Comparison of ENCODE assay signal across 9 mouse cellular contexts in genomic region chr17:31060588-31061345, GRCm38 (mm10). TPM values are rescaled to one million over a fixed set of nuclear protein-coding genes. Genes with fewer than 3 reads are reported as not detected.
DNase-seq lines count a peak whose midpoint lies in the region; ATAC-seq and TF ChIP-seq lines count a peak whose summit lies in the region.
"Had no signal": no experiment of that assay in that cellular context is flagged by ENCODE, and none has a peak within 500 bp of the region (broad histone marks: within the 10 kb centered on the region; RNA-seq: fewer than 3 reads in every experiment).

No protein-coding gene starts in this region.

- no peaks in the 10 kb centered on the region for H3K9me3 ChIP-seq in forebrain, postnatal 0 days (ENCODE audit: low read length)
- H3K9me3 ChIP-seq in forebrain, embryonic 12.5 days, result no peaks in the 10 kb centered on the region
- no peaks in the 10 kb centered on the region for H3K9me3 ChIP-seq in hindbrain, embryonic 14.5 days (ENCODE audit: control insufficient read depth, low read length)
- H3K9me3 ChIP-seq in liver, embryonic 16.5 days (replicated peaks; ENCODE audit: control insufficient read depth, low read length), result no peaks in the 10 kb centered on the region

- H3K27me3 ChIP-seq in forebrain, postnatal 0 days (ENCODE audit: insufficient read depth, low read length), result no peaks in the 10 kb centered on the region
- peaks cover 38% of the 10 kb centered on the region for H3K27me3 ChIP-seq in forebrain, embryonic 12.5 days
- no peaks in the 10 kb centered on the region for H3K27me3 ChIP-seq in hindbrain, embryonic 14.5 days (ENCODE audit: control insufficient read depth, insufficient read depth, low read length)
- H3K27me3 ChIP-seq in liver, embryonic 16.5 days (ENCODE audit: control insufficient read depth, insufficient read depth, low read depth, low read length), result peaks cover 34% of the 10 kb centered on the region

- ATAC-seq in forebrain, postnatal 0 days, result no peak
- ATAC-seq in forebrain, embryonic 12.5 days (ENCODE audit: low FRiP score), result no peak
- no peak for ATAC-seq in hindbrain, embryonic 14.5 days (ENCODE audit: low FRiP score)
- peak; percentile 39 for ATAC-seq in liver, embryonic 16.5 days (ENCODE audit: low read depth)

- H3K4me2 ChIP-seq in forebrain, postnatal 0 days (ENCODE audit: low read depth), result 0 out of 2 replicates have a peak overlapping the region, but pooled peaks have one; percentile 2
- H3K4me2 ChIP-seq in forebrain, embryonic 12.5 days, result no peak overlapping the region
- no peak overlapping the region for H3K4me2 ChIP-seq in hindbrain, embryonic 14.5 days (replicated peaks)
- H3K4me2 ChIP-seq in liver, embryonic 16.5 days (ENCODE audit: low read depth, low read length), result peak overlapping the region; percentile 77

- H3K27ac ChIP-seq in forebrain, postnatal 0 days (ENCODE audit: low read depth, low read length), result no peak overlapping the region
- H3K27ac ChIP-seq in forebrain, embryonic 12.5 days, result no peak overlapping the region
- peak overlapping the region; percentile 16; the same call in 1 of the 2 replicates for H3K27ac ChIP-seq in hindbrain, embryonic 14.5 days
- peak overlapping the region; percentile 35 for H3K27ac ChIP-seq in liver, embryonic 16.5 days (ENCODE audit: low read length)
- H3K27ac ChIP-seq in olfactory bulb, adult 2 months (ENCODE audit: insufficient read depth, low read depth, low read length), result peak overlapping the region; percentile 4; the same call in 1 of the 2 replicates

- DNase-seq in forebrain, postnatal 0 days, result no peak
- DNase-seq in brain, adult 2 months (ENCODE audit: low read depth, low spot score), result peak; percentile 84
- no peak for DNase-seq in hindbrain, embryonic 14.5 days (ENCODE audit: low spot score)
- no peak for DNase-seq in ovary, postnatal 10 days (ENCODE audit: low spot score)
- DNase-seq in MN1 (ENCODE audit: low spot score), result no peak

- peaks cover 8% of the 10 kb centered on the region; the same call in 1 of the 2 replicates for H3K36me3 ChIP-seq in forebrain, postnatal 0 days (ENCODE audit: insufficient read depth)
- H3K36me3 ChIP-seq in forebrain, embryonic 12.5 days (replicated peaks), result peaks cover 2% of the 10 kb centered on the region; the same call in 1 of the 2 replicates
- H3K36me3 ChIP-seq in hindbrain, embryonic 14.5 days (replicated peaks; ENCODE audit: control insufficient read depth, insufficient read depth), result peaks cover 4% of the 10 kb centered on the region; the same call in 1 of the 2 replicates
- no peaks in the 10 kb centered on the region for H3K36me3 ChIP-seq in liver, embryonic 16.5 days (ENCODE audit: control insufficient read depth, insufficient read depth)

- H3K9ac ChIP-seq in forebrain, postnatal 0 days, result no peak overlapping the region
- no peak overlapping the region for H3K9ac ChIP-seq in forebrain, embryonic 12.5 days
- no peak overlapping the region for H3K9ac ChIP-seq in hindbrain, embryonic 14.5 days
- H3K9ac ChIP-seq in liver, embryonic 16.5 days (ENCODE audit: low read depth, low read length), result peak overlapping the region; percentile 15

- no peak for TF ChIP-seq CTCF in forebrain, postnatal 0 days (IDR thresholded peaks at IDR 0.05; ENCODE audit: low read depth)
- no peak for TF ChIP-seq CTCF in olfactory bulb, adult 2 months (IDR thresholded peaks at IDR 0.05; ENCODE audit: insufficient read depth, low read depth, low read length)

- no peaks in the 10 kb centered on the region for H3K4me1 ChIP-seq in forebrain, postnatal 0 days (ENCODE audit: insufficient read depth)
- peaks cover 41% of the 10 kb centered on the region for H3K4me1 ChIP-seq in forebrain, embryonic 12.5 days
- peaks cover 29% of the 10 kb centered on the region for H3K4me1 ChIP-seq in hindbrain, embryonic 14.5 days (replicated peaks; ENCODE audit: control insufficient read depth, insufficient read depth, low read length)
- peaks cover 40% of the 10 kb centered on the region for H3K4me1 ChIP-seq in liver, embryonic 16.5 days (ENCODE audit: control insufficient read depth, low read depth, low read length)
- H3K4me1 ChIP-seq in olfactory bulb, adult 2 months (ENCODE audit: control insufficient read depth, insufficient read depth, low read length), result peaks cover 31% of the 10 kb centered on the region

- no peak overlapping the region for H3K4me3 ChIP-seq in forebrain, postnatal 0 days (ENCODE audit: low read depth, low read length)
- H3K4me3 ChIP-seq in forebrain, embryonic 12.5 days (replicated peaks), result no peak overlapping the region
- H3K4me3 ChIP-seq in hindbrain, embryonic 14.5 days (replicated peaks; ENCODE audit: low read length), result no peak overlapping the region
- no peak overlapping the region for H3K4me3 ChIP-seq in liver, embryonic 16.5 days (ENCODE audit: low read depth, low read length)
- peak overlapping the region; percentile 11; the same call in 1 of the 2 replicates for H3K4me3 ChIP-seq in olfactory bulb, adult 2 months (ENCODE audit: insufficient read depth, low read depth, low read length)
- H3K4me3 ChIP-seq: erythroblast, embryonic 14.5 days had no signal

- WGBS in forebrain, postnatal 0 days, result 55% methylated on average over 13 of the region's 13 CpGs
- WGBS in forebrain, embryonic 12.5 days, result 64% methylated on average over 13 of the region's 13 CpGs
- 68% methylated on average over 13 of the region's 13 CpGs for WGBS in hindbrain, embryonic 14.5 days
- 17% methylated on average over 13 of the region's 13 CpGs for WGBS in liver, embryonic 16.5 days (ENCODE audit: insufficient replicate concordance)
- WGBS in olfactory bulb, adult 2 months, result 25% methylated on average over 13 of the region's 13 CpGs

- 0 out of 2 replicates have a peak, but pooled peaks have one; percentile 30 for TF ChIP-seq POLR2A in olfactory bulb, adult 2 months (IDR thresholded peaks at IDR 0.05; ENCODE audit: insufficient read depth, low read depth, low read length)

RNA-seq across cellular contexts. Expression of gene Abcg1, which starts 3.3 kb away (rescaled TPM):
- total RNA-seq in forebrain, postnatal 0 days (2014; rRNA removed), result 16.8 and 24.2 TPM in 2 replicates
- polyA plus RNA-seq in forebrain, postnatal 0 days (2015; fragmentation: Nextera tagmentation; extraction: Ambion mirVana), result 11.1 and 16.1 TPM in 2 replicates
- polyA plus RNA-seq in forebrain, embryonic 12.5 days (2016; fragmentation: Nextera tagmentation; extraction: Ambion mirVana), result 16.2 and 16.5 TPM in 2 replicates
- polyA plus RNA-seq in hindbrain, embryonic 14.5 days (2014; fragmentation: Nextera tagmentation; extraction: Ambion mirVana), result 19.3 and 21.1 TPM in 2 replicates
- polyA plus RNA-seq in liver, embryonic 16.5 days (2015; fragmentation: Nextera tagmentation; extraction: Ambion mirVana), result 10.4 and 10.8 TPM in 2 replicates
- not detected in 2 replicates for polyA plus RNA-seq in olfactory bulb, adult 2 months (2012; ENCODE audit: insufficient read depth, insufficient read length, low replicate concordance, missing spikeins)

Comparison
In these comparisons a context has a peak if more than half of its experiments do, and no peak if none do; other contexts are left out.
1. H3K4me2 ChIP-seq: peak in forebrain, postnatal 0 days (single experiment) and liver, embryonic 16.5 days (single experiment); none in forebrain, embryonic 12.5 days (single experiment) and hindbrain, embryonic 14.5 days (single experiment).
2. H3K27ac ChIP-seq: peak in hindbrain, embryonic 14.5 days (single experiment), liver, embryonic 16.5 days (single experiment) and olfactory bulb, adult 2 months (single experiment); none in forebrain, postnatal 0 days (single experiment) and forebrain, embryonic 12.5 days (single experiment).